Mouse (Mus musculus) liver, embryonic 14.5 days (tissue): Measurements from ENCODE around the gene Myl6b.

Source experiments
- CTCF ChIP-seq: IDR thresholded peaks from 2 replicates; pipeline ENCODE4 v1.5.1; 2016; ENCODE audit warnings: antibody characterized with exemption, low read depth, control low read depth
- EP300 ChIP-seq: IDR thresholded peaks from 2 replicates; pipeline ENCODE4 v1.6.1; 2016; ENCODE audit warnings: antibody characterized with exemption, low read depth

GRCm38 (mm10) chr10:128509203-128509602 lies 10.7 kb upstream of the Myl6b start:
- TF ChIP-seq EP300: no peak
- no peak for TF ChIP-seq CTCF
